Mouse (Mus musculus): ENCODE results near the gene Shisal2a.
"Not testable (repeated sequence)": the region's sequence is repeated elsewhere in the genome, so short reads cannot be mapped to it uniquely, and the experiment has no call there.

Gene Shisal2a

GRCm38 (mm10) chr4:108379476-108379875 lies 3.7 kb downstream of the Shisal2a start:
- DNase-seq (ENCODE audit: low read depth in 1 of 2, low spot score in 2 of 2), result no peak

GRCm38 (mm10) chr4:108372166-108372565 lies 11.0 kb downstream of the Shisal2a start:
- DNase-seq (ENCODE audit: low read depth in 1 of 2, low spot score in 2 of 2), result no peak

GRCm38 (mm10) chr4:108371421-108371820 lies 11.7 kb downstream of the Shisal2a start:
- DNase-seq (ENCODE audit: low read depth in 1 of 2, low spot score in 2 of 2), result no peak

- DNase-seq (ENCODE audit: low read depth in 1 of 2, low spot score in 2 of 2), result no peak
Observed at GRCm38 (mm10) chr4:108370409-108370808, 12.7 kb downstream of the Shisal2a start.

GRCm38 (mm10) chr4:108369254-108369653 lies 13.9 kb downstream of the Shisal2a start:
- DNase-seq (ENCODE audit: low read depth in 1 of 2, low spot score in 2 of 2), result peak; percentile 34 to 35

- DNase-seq (ENCODE audit: low read depth in 1 of 2, low spot score in 2 of 2), result no peak
Observed at GRCm38 (mm10) chr4:108364111-108364476, 19.1 kb downstream of the Shisal2a start.

GRCm38 (mm10) chr4:108363355-108364110 lies 19.6 kb downstream of the Shisal2a start:
- DNase-seq (ENCODE audit: low read depth in 1 of 2, low spot score in 2 of 2), result no peak

GRCm38 (mm10) chr4:108362321-108363261 lies 20.6 kb downstream of the Shisal2a start:
- no peak for DNase-seq (ENCODE audit: low read depth in 1 of 2, low spot score in 2 of 2)

GRCm38 (mm10) chr4:108360136-108361055 lies 22.8 kb downstream of the Shisal2a start:
- no peak for DNase-seq (ENCODE audit: low read depth in 1 of 2, low spot score in 2 of 2)

- DNase-seq (ENCODE audit: low read depth in 1 of 2, low spot score in 2 of 2), result no peak
Observed at GRCm38 (mm10) chr4:108358498-108358897, 24.7 kb downstream of the Shisal2a start.

GRCm38 (mm10) chr4:108357458-108357857 lies 25.7 kb downstream of the Shisal2a start:
- DNase-seq (ENCODE audit: low read depth in 1 of 2, low spot score in 2 of 2), result no peak

GRCm38 (mm10) chr4:108353591-108353990 lies 29.6 kb downstream of the Shisal2a start:
- not testable (repeated sequence) for DNase-seq (ENCODE audit: low read depth in 1 of 2, low spot score in 2 of 2)

- no peak for DNase-seq (ENCODE audit: low read depth in 1 of 2, low spot score in 2 of 2)
Observed at GRCm38 (mm10) chr4:108350819-108351218, 32.3 kb downstream of the Shisal2a start.

GRCm38 (mm10) chr4:108349836-108350547 lies 33.2 kb downstream of the Shisal2a start:
- no peak for DNase-seq (ENCODE audit: low read depth in 1 of 2, low spot score in 2 of 2)

- DNase-seq (ENCODE audit: low read depth in 1 of 2, low spot score in 2 of 2), result no peak
Observed at GRCm38 (mm10) chr4:108349064-108349463, 34.1 kb downstream of the Shisal2a start.

- no peak for DNase-seq (ENCODE audit: low read depth in 1 of 2, low spot score in 2 of 2)
Observed at GRCm38 (mm10) chr4:108348256-108348875, 34.8 kb downstream of the Shisal2a start.

GRCm38 (mm10) chr4:108347111-108347510 lies 36.0 kb downstream of the Shisal2a start:
- peak in 1 of 2 experiments; percentile 21 for DNase-seq (ENCODE audit: low read depth in 1 of 2, low spot score in 2 of 2)

GRCm38 (mm10) chr4:108345826-108346225 lies 37.3 kb downstream of the Shisal2a start:
- no peak for DNase-seq (ENCODE audit: low read depth in 1 of 2, low spot score in 2 of 2)

- DNase-seq (ENCODE audit: low read depth in 1 of 2, low spot score in 2 of 2), result no peak
Observed at GRCm38 (mm10) chr4:108344631-108345083, 38.5 kb downstream of the Shisal2a start.

- no peak for DNase-seq (ENCODE audit: low read depth in 1 of 2, low spot score in 2 of 2)
Observed at GRCm38 (mm10) chr4:108339277-108339690, 43.9 kb downstream of the Shisal2a start.

All from monocyte, adult 2 months (primary cell).